Mouse (Mus musculus) olfactory bulb, adult 2 months (tissue): ENCODE data around the gene Gabrr2.
"Not testable (repeated sequence)": the region's sequence is repeated elsewhere in the genome, so short reads cannot be mapped to it uniquely, and the experiment has no call there.

Source experiments
- CTCF ChIP-seq: fragments of 200-500 bp; IDR thresholded peaks from 2 replicates; pipeline ENCODE4 v1.5.1; 2012; ENCODE audit warnings: low read depth, mild to moderate bottlenecking, low read length, moderate library complexity; ENCODE audit not compliant: insufficient read depth
- POLR2A ChIP-seq: fragments of 200-500 bp; IDR thresholded peaks from 2 replicates; pipeline ENCODE4 v1.6.1; 2012; ENCODE audit warnings: mild to moderate bottlenecking, low read depth, low read length, moderate library complexity; ENCODE audit not compliant: insufficient read depth

DNA sequence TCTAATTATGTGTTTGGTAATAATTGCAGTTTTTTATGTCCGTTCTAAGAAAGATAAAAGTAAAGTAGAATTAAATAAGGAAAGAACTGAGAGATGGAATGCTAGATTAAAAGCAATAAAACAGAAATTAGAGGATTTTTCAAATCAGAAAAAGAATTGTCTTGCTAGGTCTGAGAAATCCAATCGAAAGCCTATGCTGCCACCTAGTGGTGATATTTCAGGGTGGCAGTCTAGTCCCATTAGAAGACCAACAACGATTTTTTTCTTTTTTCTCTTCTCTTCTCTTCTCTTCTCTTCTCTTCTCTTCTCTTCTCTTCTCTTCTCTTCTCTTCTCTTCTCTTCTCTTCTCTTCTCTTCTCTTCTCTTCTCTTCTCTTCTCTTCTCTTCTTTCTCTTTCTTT is 56.3 kb downstream of the Gabrr2 start:
- not testable (repeated sequence) for TF ChIP-seq POLR2A, CTCF
